Mouse (Mus musculus) MEL (cell line): ENCODE measurements around the gene Serpinb7. TPM values are rescaled to one million over a fixed set of nuclear protein-coding genes. Genes with fewer than 3 reads are reported as not detected.

Source experiments
- DNase-seq: peaks from one replicate; pipeline ENCODE4 v3.0.0; 2011; ENCODE audit warnings: low read depth, low spot score
- H3K27ac ChIP-seq: 2 replicates; pipeline ENCODE4 v1.5.1; 2012; ENCODE audit warnings: low read depth, mild to moderate bottlenecking, control low read depth, low read length, moderate library complexity; ENCODE audit not compliant: control insufficient read depth
- H3K27me3 ChIP-seq, 2 experiments: fragments of 150-350 bp in 1 of 2; sonication (generic) in 1 of 2; 2 replicates each; pipeline ENCODE4 v1.6.1; 2012; ENCODE audit warnings: low read length in 2 of 2, mild to moderate bottlenecking in 2 of 2, improper control_type of control experiment in 1 of 2, moderate library complexity in 1 of 2; ENCODE audit not compliant: insufficient read depth in 2 of 2, control insufficient read depth in 1 of 2
- H3K36me3 ChIP-seq, 2 experiments: 2 replicates each; pipeline ENCODE4 v1.6.1; 2012 to 2014; ENCODE audit warnings: low read length in 2 of 2, improper control_type of control experiment in 1 of 2, inconsistent platforms in 1 of 2, mild to moderate bottlenecking in 1 of 2; ENCODE audit not compliant: insufficient read depth in 2 of 2, control insufficient read depth in 1 of 2
- H3K4me1 ChIP-seq, 2 experiments: fragments of 150-350 bp in 1 of 2; sonication (generic) in 1 of 2; 2 replicates each; pipeline ENCODE4 v1.6.1; 2012; ENCODE audit warnings: low read length in 2 of 2, improper control_type of control experiment in 1 of 2, mild to moderate bottlenecking in 1 of 2; ENCODE audit not compliant: insufficient read depth in 2 of 2, control insufficient read depth in 1 of 2
- H3K4me3 ChIP-seq, 2 experiments: fragments of 150-350 bp in 1 of 2; sonication (generic) in 1 of 2; 2 replicates each; pipeline ENCODE4 v1.5.1; 2012; ENCODE audit warnings: low read depth in 2 of 2, low read length in 2 of 2, mild to moderate bottlenecking in 2 of 2, moderate library complexity in 2 of 2, control low read depth in 1 of 2, improper control_type of control experiment in 1 of 2; ENCODE audit not compliant: control insufficient read depth in 1 of 2, insufficient read depth in 1 of 2
- H3K79me2 ChIP-seq: 2 replicates; pipeline ENCODE4 v1.6.1; 2012; ENCODE audit warnings: mild to moderate bottlenecking, low read length, moderate library complexity; ENCODE audit not compliant: control insufficient read depth, poor library complexity, insufficient read depth
- H3K9ac ChIP-seq: 2 replicates; pipeline ENCODE4 v1.6.1; 2012; ENCODE audit warnings: low read depth, mild to moderate bottlenecking, control low read depth, low read length, moderate library complexity; ENCODE audit not compliant: control insufficient read depth, poor library complexity, severe bottlenecking
- H3K9me3 ChIP-seq: fragments of 150-350 bp; sonication (generic); replicated peaks from 2 replicates; pipeline ENCODE4 v1.6.1; 2012; ENCODE audit warnings: mild to moderate bottlenecking, low read length, improper control_type of control experiment, moderate library complexity; ENCODE audit not compliant: insufficient read depth
- CHD1 ChIP-seq: IDR thresholded peaks from 2 replicates; pipeline ENCODE4 v1.6.1; 2012; ENCODE audit warnings: low read depth, mild to moderate bottlenecking, inconsistent platforms, low read length, improper control_type of control experiment
- CTCF ChIP-seq, 3 experiments: IDR thresholded peaks in 2 of 3; conservative IDR thresholded peaks in 1 of 3; 2 replicates each; pipeline ENCODE4 v1.5.1; 2011 to 2012; ENCODE audit warnings: low read length in 3 of 3, low read depth in 2 of 3, mild to moderate bottlenecking in 2 of 3, improper control_type of control experiment in 1 of 3, inconsistent platforms in 1 of 3, mixed read lengths in 1 of 3, moderate library complexity in 1 of 3; ENCODE audit not compliant: control insufficient read depth in 1 of 3, insufficient read depth in 1 of 3, poor library complexity in 1 of 3, severe bottlenecking in 1 of 3
- E2F4 ChIP-seq: IDR thresholded peaks from 2 replicates; pipeline ENCODE4 v1.6.1; 2011; ENCODE audit warnings: low read depth, low read length, improper control_type of control experiment, borderline replicate concordance
- ETS1 ChIP-seq: IDR thresholded peaks from 2 replicates; pipeline ENCODE4 v1.6.1; 2012; ENCODE audit warnings: low read depth, mild to moderate bottlenecking, inconsistent platforms, low read length, improper control_type of control experiment, moderate library complexity
- HCFC1 ChIP-seq: IDR thresholded peaks from 2 replicates; pipeline ENCODE4 v1.6.1; 2012; ENCODE audit warnings: low read depth, mild to moderate bottlenecking, inconsistent platforms, low read length, improper control_type of control experiment, moderate library complexity
- KAT2A ChIP-seq: conservative IDR thresholded peaks from 2 replicates; pipeline ENCODE4 v1.6.1; 2012; ENCODE audit warnings: low read depth, low read length, improper control_type of control experiment, inconsistent platforms
- MAFK ChIP-seq: IDR thresholded peaks from 2 replicates; pipeline ENCODE4 v1.6.1; 2011; ENCODE audit warnings: low read depth, mild to moderate bottlenecking, low read length, improper control_type of control experiment, borderline replicate concordance
- MAZ ChIP-seq: IDR thresholded peaks from 2 replicates; pipeline ENCODE4 v1.6.1; 2012; ENCODE audit warnings: low read depth, mild to moderate bottlenecking, inconsistent platforms, low read length, improper control_type of control experiment
- MXI1 ChIP-seq: IDR thresholded peaks from 2 replicates; pipeline ENCODE4 v1.6.1; 2011; ENCODE audit warnings: mild to moderate bottlenecking, low read depth, low read length, improper control_type of control experiment
- MYB ChIP-seq: IDR thresholded peaks from 2 replicates; pipeline ENCODE4 v1.6.1; 2011; ENCODE audit warnings: mild to moderate bottlenecking, low read depth, low read length, improper control_type of control experiment
- NELFE ChIP-seq: IDR thresholded peaks from 2 replicates; pipeline ENCODE4 v1.6.1; 2011; ENCODE audit warnings: low read depth, low read length, improper control_type of control experiment
- POLR2AphosphoS2 ChIP-seq: IDR thresholded peaks from 2 replicates; pipeline ENCODE4 v1.6.1; 2011; ENCODE audit warnings: low read length, improper control_type of control experiment
- SIN3A ChIP-seq: IDR thresholded peaks from 2 replicates; pipeline ENCODE4 v1.6.1; 2012; ENCODE audit warnings: low read length, improper control_type of control experiment, inconsistent platforms
- TCF12 ChIP-seq: IDR thresholded peaks from 2 replicates; pipeline ENCODE4 v1.6.1; 2014; ENCODE audit warnings: low read depth, mild to moderate bottlenecking, inconsistent platforms, low read length, improper control_type of control experiment, moderate library complexity
- UBTF ChIP-seq: IDR thresholded peaks from 2 replicates; pipeline ENCODE4 v1.6.1; 2012; ENCODE audit warnings: low read depth, mild to moderate bottlenecking, inconsistent platforms, low read length, improper control_type of control experiment, moderate library complexity, borderline replicate concordance; ENCODE audit not compliant: insufficient read depth
- USF1 ChIP-seq: IDR thresholded peaks from 2 replicates; pipeline ENCODE4 v1.6.1; 2014; ENCODE audit warnings: low read depth, mild to moderate bottlenecking, inconsistent platforms, low read length, improper control_type of control experiment, moderate library complexity
- USF2 ChIP-seq, 2 experiments: IDR thresholded peaks; 2 replicates each; pipeline ENCODE4 v1.6.1; 2011 to 2012; ENCODE audit warnings: improper control_type of control experiment in 2 of 2, low read length in 2 of 2, borderline replicate concordance in 1 of 2, inconsistent platforms in 1 of 2, low read depth in 1 of 2, mild to moderate bottlenecking in 1 of 2; ENCODE audit not compliant: insufficient read depth in 1 of 2
- ZC3H11A ChIP-seq: IDR thresholded peaks from 2 replicates; pipeline ENCODE4 v1.6.1; 2012; ENCODE audit warnings: low read depth, mild to moderate bottlenecking, inconsistent platforms, low read length, improper control_type of control experiment
- ZKSCAN1 ChIP-seq: IDR thresholded peaks from 2 replicates; pipeline ENCODE4 v1.6.1; 2012; ENCODE audit warnings: low read depth, mild to moderate bottlenecking, inconsistent platforms, low read length, improper control_type of control experiment, moderate library complexity
- polyA plus RNA-seq, 2 experiments: library from polyadenylated mRNA; stranded (reverse) in 1 of 2; unstranded in 1 of 2; fragments of >175 nt in 1 of 2; fragments of >200 nt in 1 of 2; gene quantifications; 2 replicates each; pipeline versions ENCODE4 v1.2.1 to v1.2.4; 2012; ENCODE audit warnings: low replicate concordance in 2 of 2, low read depth in 1 of 2; ENCODE audit not compliant: insufficient read length in 2 of 2, insufficient read depth in 1 of 2, missing spikeins in 1 of 2
- total RNA-seq: library from RNA; depleted of rRNA; stranded (reverse); fragments of 300-350 nt; gene quantifications from 2 replicates; pipeline ENCODE4 v1.2.3, GENCODE M21; 2012

The Serpinb7 gene
- total and polyA plus RNA-seq, 3 experiments, result not detected

GRCm38 (mm10) chr1:107365973-107366372, 33.5 kb upstream of the Serpinb7 start:
- peaks cover 0 to 2% of the 10 kb centered on the region in 2 experiments; a peak in 1 of 4 replicates for H3K36me3 ChIP-seq

DNA sequence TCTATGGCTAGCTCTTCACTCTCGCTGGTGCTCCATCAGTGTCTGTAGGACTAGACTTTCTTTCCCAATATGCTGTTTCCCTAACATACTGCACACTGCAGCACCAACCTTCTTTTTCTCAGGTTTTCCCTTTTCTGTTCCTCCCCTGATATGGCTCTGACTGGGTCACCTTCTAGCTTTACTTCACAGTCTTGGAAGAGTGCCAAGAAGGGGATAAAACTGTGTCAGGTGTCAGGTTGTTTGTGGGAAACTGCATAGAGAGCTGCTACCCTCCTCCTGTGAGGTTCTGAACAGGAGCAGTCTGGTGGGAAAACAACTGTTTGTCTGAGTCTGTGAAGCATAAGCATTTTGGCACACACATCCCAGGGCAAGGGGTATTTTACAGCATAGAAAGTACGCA, 30.5 kb upstream of the Serpinb7 start:
- TF ChIP-seq MYB, result no peak
- no peak for TF ChIP-seq HCFC1
- no peak for TF ChIP-seq KAT2A
- TF ChIP-seq MAZ, result no peak
- TF ChIP-seq SIN3A, result no peak
- no peak for TF ChIP-seq CHD1
- TF ChIP-seq USF1, result no peak
- TF ChIP-seq ZKSCAN1, result no peak
- no peak for TF ChIP-seq ETS1
- TF ChIP-seq MAFK, result no peak
- no peak for TF ChIP-seq E2F4
- no peak for TF ChIP-seq CTCF (IDR thresholded peaks at IDR 0.05 in 2 of 3, conservative IDR thresholded peaks at IDR 0.05 in 1 of 3; ENCODE audit: control insufficient read depth in 1 of 3, insufficient read depth in 1 of 3, low read depth in 2 of 3, low read length in 3 of 3, poor library complexity in 1 of 3, severe bottlenecking in 1 of 3)
- no peak for TF ChIP-seq POLR2AphosphoS2
- TF ChIP-seq MXI1, result no peak
- H3K9ac ChIP-seq, result no peak overlapping the region

More at GRCm38 (mm10) chr1:107365973-107366372, 33.5 kb upstream of the Serpinb7 start:
- Histone ChIP-seq H3K9ac (no peak overlapping the region), H3K27me3 (peaks cover 6% of the 10 kb centered on the region in 2 experiments), H3K9me3 (no peaks in the 10 kb centered on the region), H3K27ac (no peak overlapping the region), H3K4me3 (no peak overlapping the region), H3K4me1 (0 out of 4 replicates have a peak, but pooled peaks cover 0 to 2% of the 10 kb centered on the region in 2 experiments), H3K79me2 (no peaks in the 10 kb centered on the region)
- no peak for TF ChIP-seq TCF12
- no peak for TF ChIP-seq UBTF
- no peak for TF ChIP-seq CHD1
- TF ChIP-seq ETS1, result no peak
- TF ChIP-seq USF1, result no peak
- no peak for TF ChIP-seq KAT2A
- TF ChIP-seq NELFE, result no peak
- TF ChIP-seq USF2 (IDR thresholded peaks at IDR 0.05; ENCODE audit: borderline replicate concordance in 1 of 2, insufficient read depth in 1 of 2, low read depth in 1 of 2, low read length in 2 of 2), result no peak
- TF ChIP-seq ZC3H11A, result no peak
- no peak for DNase-seq

More for the DNA sequence above, 30.5 kb upstream of the Serpinb7 start:
- H3K9me3 ChIP-seq, result no peaks in the 10 kb centered on the region
- DNase-seq, result peak; percentile 36
- no peak overlapping the region for H3K27ac ChIP-seq
- no peak overlapping the region for H3K4me3 ChIP-seq
- peaks cover 4 to 6% of the 10 kb centered on the region in 2 experiments; a peak in 3 of 4 replicates for H3K27me3 ChIP-seq
- no peaks in the 10 kb centered on the region for H3K79me2 ChIP-seq
- H3K4me1 ChIP-seq, result 0 out of 4 replicates have a peak, but pooled peaks cover 0 to 2% of the 10 kb centered on the region in 2 experiments
- peaks cover 0 to 2% of the 10 kb centered on the region in 2 experiments; a peak in 1 of 4 replicates for H3K36me3 ChIP-seq
